Mouse (Mus musculus): ENCODE results near the gene Gm6614.
"Not testable (repeated sequence)": the region's sequence is repeated elsewhere in the genome, so short reads cannot be mapped to it uniquely, and the experiment has no call there.

The Gm6614 gene

GRCm38 (mm10) chr6:142011364-142011955 is at the start of gene Gm6614:
Gene Gm6614, minus strand, starts transcription at chr6:142011414.
- no peak for DNase-seq (ENCODE audit: low spot score in 2 of 2)

GRCm38 (mm10) chr6:142058281-142058680 is 47.1 kb upstream of the Gm6614 start:
- not testable (repeated sequence) for DNase-seq (ENCODE audit: low spot score in 2 of 2)

GRCm38 (mm10) chr6:142047689-142048088 is 36.5 kb upstream of the Gm6614 start:
- no peak for DNase-seq (ENCODE audit: low spot score in 2 of 2)

- no peak for DNase-seq (ENCODE audit: low spot score in 2 of 2)
These were observed 34.5 kb upstream of the Gm6614 start for GRCm38 (mm10) chr6:142045746-142046145.

GRCm38 (mm10) chr6:142041896-142042295 is 30.7 kb upstream of the Gm6614 start:
- no peak for DNase-seq (ENCODE audit: low spot score in 2 of 2)

GRCm38 (mm10) chr6:142040306-142041175 is 29.3 kb upstream of the Gm6614 start:
- no peak for DNase-seq (ENCODE audit: low spot score in 2 of 2)

- DNase-seq (ENCODE audit: low spot score in 2 of 2) = no peak
These were observed 24.6 kb upstream of the Gm6614 start for GRCm38 (mm10) chr6:142035771-142036170.

- DNase-seq (ENCODE audit: low spot score in 2 of 2) = no peak
These were observed 10.5 kb upstream of the Gm6614 start for GRCm38 (mm10) chr6:142021671-142022070.

GRCm38 (mm10) chr6:141986772-141987171 is 24.4 kb downstream of the Gm6614 start:
- no peak for DNase-seq (ENCODE audit: low spot score in 2 of 2)

- no peak for DNase-seq (ENCODE audit: low spot score in 2 of 2)
These were observed 26.6 kb downstream of the Gm6614 start for GRCm38 (mm10) chr6:141984644-141985043.

GRCm38 (mm10) chr6:141962420-141962819 is 48.8 kb downstream of the Gm6614 start:
- no peak for DNase-seq (ENCODE audit: low spot score in 2 of 2)

- no peak for DNase-seq (ENCODE audit: low spot score in 2 of 2)
These were observed 49.4 kb downstream of the Gm6614 start for GRCm38 (mm10) chr6:141961861-141962260.

GRCm38 (mm10) chr6:141960482-141960881 is 50.7 kb downstream of the Gm6614 start:
- no peak for DNase-seq (ENCODE audit: low spot score in 2 of 2)

GRCm38 (mm10) chr6:141946862-141947261 is 64.4 kb downstream of the Gm6614 start, which contains the start of gene Slco1a1:
Gene Slco1a1, minus strand, starts transcription at chr6:141946962.
- no peak for DNase-seq (ENCODE audit: low spot score in 2 of 2)

- no peak for DNase-seq (ENCODE audit: low spot score in 2 of 2)
These were observed 70.8 kb downstream of the Gm6614 start for GRCm38 (mm10) chr6:141940451-141940850.
